Mouse (Mus musculus): ENCODE data around the gene Slc4a1. TPM values are rescaled to one million over a fixed set of nuclear protein-coding genes. Genes with fewer than 3 reads are reported as not detected.
A peak's percentile ranks its signal among the peaks of the same experiment; 100 is the strongest.
"Not testable (repeated sequence)": the region's sequence is repeated elsewhere in the genome, so short reads cannot be mapped to it uniquely, and the experiment has no call there.

The Slc4a1 gene
- polyA plus RNA-seq (2012; rRNA removed), result 1.3 and 2.6 TPM in 2 replicates

GRCm38 (mm10) chr11:102366103-102366502 lies at the start of gene Slc4a1:
Gene Slc4a1 (minus strand): TSS chr11:102366203.
- not testable (repeated sequence) for DNase-seq (ENCODE audit: low read depth)

GRCm38 (mm10) chr11:102415034-102415802 lies 49.2 kb upstream of the Slc4a1 start:
- no peak for TF ChIP-seq POLR2A (IDR thresholded peaks at IDR 0.05; ENCODE audit: borderline replicate concordance, extremely low read depth, insufficient read depth, insufficient read length, poor library complexity, severe bottlenecking)
- no peak for TF ChIP-seq CTCF (IDR thresholded peaks at IDR 0.05; ENCODE audit: borderline replicate concordance, extremely low read depth, insufficient read depth, insufficient read length)
- no peak for DNase-seq (ENCODE audit: low read depth)

DNA sequence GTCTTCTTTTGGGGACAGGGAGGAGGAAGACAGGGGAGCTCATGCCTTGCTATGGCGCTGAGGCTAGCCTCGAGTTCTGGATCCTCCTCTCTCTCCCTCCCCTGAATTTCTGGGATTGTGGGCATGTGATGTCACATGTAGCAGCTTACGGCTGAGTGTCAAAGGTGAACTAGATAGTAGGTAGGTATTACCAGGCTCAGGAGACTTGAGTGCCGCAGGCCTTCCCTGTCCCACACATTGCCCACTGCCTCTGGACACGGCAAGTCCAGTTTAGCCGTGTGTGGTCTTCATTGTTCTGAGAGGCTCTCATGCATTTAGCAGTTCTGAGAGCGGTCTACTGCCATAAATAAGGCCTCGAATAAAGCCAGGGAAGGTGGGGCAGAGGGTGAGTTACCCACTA lies 47.1 kb upstream of the Slc4a1 start:
- DNase-seq (ENCODE audit: low read depth), result no peak

DNA sequence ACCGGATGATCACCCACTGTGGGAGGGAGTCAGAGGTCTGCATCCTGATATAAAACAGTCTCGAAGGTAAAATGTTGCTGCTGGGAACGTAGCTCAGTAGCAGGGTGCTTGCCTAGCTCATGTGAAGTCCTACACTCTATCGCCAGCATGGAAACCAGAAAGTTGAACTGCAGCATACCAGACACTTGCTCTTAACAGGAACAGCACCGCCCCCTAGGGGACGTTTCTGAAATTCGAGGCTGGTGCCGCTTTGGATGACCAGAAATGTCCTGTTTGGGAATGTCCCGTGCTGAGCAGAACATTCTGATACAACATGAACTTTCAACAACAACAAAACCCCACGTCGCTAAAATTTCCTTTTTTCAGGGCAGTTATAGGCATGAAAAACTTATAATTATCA lies 45.7 kb upstream of the Slc4a1 start:
- TF ChIP-seq CTCF (IDR thresholded peaks at IDR 0.05; ENCODE audit: borderline replicate concordance, extremely low read depth, insufficient read depth, insufficient read length) (peak; percentile 94), POLR2A (IDR thresholded peaks at IDR 0.05; ENCODE audit: borderline replicate concordance, extremely low read depth, insufficient read depth, insufficient read length, poor library complexity, severe bottlenecking) (no peak)
- DNase-seq (ENCODE audit: low read depth), result peak; percentile 95

More for the DNA sequence above, 47.1 kb upstream of the Slc4a1 start:
- no peak for TF ChIP-seq CTCF (IDR thresholded peaks at IDR 0.05; ENCODE audit: borderline replicate concordance, extremely low read depth, insufficient read depth, insufficient read length)
- TF ChIP-seq POLR2A (IDR thresholded peaks at IDR 0.05; ENCODE audit: borderline replicate concordance, extremely low read depth, insufficient read depth, insufficient read length, poor library complexity, severe bottlenecking), result no peak

GRCm38 (mm10) chr11:102411061-102411460 lies 45.1 kb upstream of the Slc4a1 start:
- DNase-seq (ENCODE audit: low read depth), result no peak
- no peak for TF ChIP-seq CTCF (IDR thresholded peaks at IDR 0.05; ENCODE audit: borderline replicate concordance, extremely low read depth, insufficient read depth, insufficient read length)
- no peak for TF ChIP-seq POLR2A (IDR thresholded peaks at IDR 0.05; ENCODE audit: borderline replicate concordance, extremely low read depth, insufficient read depth, insufficient read length, poor library complexity, severe bottlenecking)

- DNase-seq (ENCODE audit: low read depth), result not testable (repeated sequence)
Observed at GRCm38 (mm10) chr11:102410345-102410744, 44.3 kb upstream of the Slc4a1 start.

GRCm38 (mm10) chr11:102409795-102410330 lies 43.9 kb upstream of the Slc4a1 start:
- TF ChIP-seq POLR2A (IDR thresholded peaks at IDR 0.05; ENCODE audit: borderline replicate concordance, extremely low read depth, insufficient read depth, insufficient read length, poor library complexity, severe bottlenecking) (no peak), CTCF (IDR thresholded peaks at IDR 0.05; ENCODE audit: borderline replicate concordance, extremely low read depth, insufficient read depth, insufficient read length) (no peak)
- no peak for DNase-seq (ENCODE audit: low read depth)

DNA sequence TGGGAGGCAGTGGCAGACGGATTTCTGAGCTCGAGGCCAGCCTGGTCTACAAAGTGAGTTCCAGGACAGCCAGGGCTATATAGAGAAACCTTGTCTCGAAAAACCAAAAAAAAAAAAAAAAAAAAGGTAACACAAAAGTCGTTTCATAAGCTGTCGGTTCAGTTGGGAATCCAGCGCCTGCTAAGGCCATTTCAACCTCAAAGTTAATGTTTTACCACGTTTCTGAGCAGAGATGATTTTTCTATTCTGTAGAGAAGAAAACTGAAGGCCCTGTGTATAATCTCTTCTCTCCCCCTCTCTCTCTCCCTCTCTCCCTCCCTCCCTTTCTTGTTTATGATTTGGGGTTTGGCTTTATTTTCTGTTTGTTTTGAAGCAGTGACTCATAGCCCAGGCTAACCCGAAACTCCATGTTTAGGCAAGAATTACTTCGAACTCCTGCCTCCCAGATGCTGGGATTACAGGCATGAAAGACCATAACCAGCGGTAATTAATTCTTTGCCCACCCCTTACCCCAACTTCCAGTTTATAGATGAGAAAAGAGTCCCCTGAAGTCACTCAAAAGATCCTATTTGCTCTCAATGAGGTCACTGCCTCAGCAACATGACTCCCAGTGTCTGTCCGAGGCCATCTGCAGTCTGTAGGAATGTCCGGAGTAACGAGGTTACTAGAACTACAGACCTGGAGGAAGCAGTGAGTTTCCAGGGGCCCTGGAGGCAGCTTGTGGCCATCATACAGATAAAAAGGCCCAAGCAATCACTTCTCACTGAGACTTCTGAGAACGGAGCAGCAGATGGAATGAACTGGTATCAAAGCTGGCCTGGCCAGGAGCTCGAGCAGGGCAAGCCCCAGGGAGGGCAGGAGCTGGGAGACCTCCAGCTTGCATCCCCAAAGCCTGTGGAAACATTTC lies 43.1 kb upstream of the Slc4a1 start:
- no peak for DNase-seq (ENCODE audit: low read depth)
- TF ChIP-seq CTCF (IDR thresholded peaks at IDR 0.05; ENCODE audit: borderline replicate concordance, extremely low read depth, insufficient read depth, insufficient read length) (no peak), POLR2A (IDR thresholded peaks at IDR 0.05; ENCODE audit: borderline replicate concordance, extremely low read depth, insufficient read depth, insufficient read length, poor library complexity, severe bottlenecking) (no peak)

DNA sequence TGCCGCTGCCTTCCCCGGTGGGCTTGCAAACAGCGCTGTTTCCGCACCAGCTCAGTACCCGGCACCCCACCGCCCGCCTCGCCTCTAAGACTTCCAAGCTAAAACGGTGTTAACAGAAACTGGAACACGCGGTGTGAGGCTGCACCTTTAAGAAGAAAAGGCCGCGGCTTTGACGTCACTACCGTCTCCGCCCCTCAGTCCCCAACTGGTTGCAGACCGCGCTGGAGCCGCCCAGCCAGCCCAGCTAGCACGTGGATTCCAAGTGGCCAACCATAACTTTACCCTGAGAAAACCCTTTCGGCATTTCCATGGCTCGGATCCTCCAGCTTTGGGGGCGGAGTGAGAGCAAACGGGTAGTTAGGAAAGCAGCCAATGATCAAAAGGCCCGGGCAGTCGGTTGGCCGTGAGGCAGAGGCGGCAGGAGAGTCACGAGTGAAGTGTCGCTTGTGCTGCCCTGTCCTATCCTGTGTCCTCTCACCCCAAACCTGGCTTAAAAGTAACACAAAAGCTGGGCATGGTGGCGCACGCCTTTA lies 42.4 kb upstream of the Slc4a1 start:
- TF ChIP-seq POLR2A (IDR thresholded peaks at IDR 0.05; ENCODE audit: borderline replicate concordance, extremely low read depth, insufficient read depth, insufficient read length, poor library complexity, severe bottlenecking) (no peak), CTCF (IDR thresholded peaks at IDR 0.05; ENCODE audit: borderline replicate concordance, extremely low read depth, insufficient read depth, insufficient read length) (no peak)
- peak; percentile 99 for DNase-seq (ENCODE audit: low read depth)

- no peak for DNase-seq (ENCODE audit: low read depth)
- TF ChIP-seq POLR2A (IDR thresholded peaks at IDR 0.05; ENCODE audit: borderline replicate concordance, extremely low read depth, insufficient read depth, insufficient read length, poor library complexity, severe bottlenecking), result no peak
- TF ChIP-seq CTCF (IDR thresholded peaks at IDR 0.05; ENCODE audit: borderline replicate concordance, extremely low read depth, insufficient read depth, insufficient read length), result no peak
Observed at GRCm38 (mm10) chr11:102407834-102408215, 41.8 kb upstream of the Slc4a1 start, which contains the start of gene Slc25a39. Gene Slc25a39 (minus strand): TSS chr11:102407946.

Data from brain, embryonic 14.5 days (tissue).